Comparison of ENCODE assay signal across 20 mouse cellular contexts in the genomic region with DNA sequence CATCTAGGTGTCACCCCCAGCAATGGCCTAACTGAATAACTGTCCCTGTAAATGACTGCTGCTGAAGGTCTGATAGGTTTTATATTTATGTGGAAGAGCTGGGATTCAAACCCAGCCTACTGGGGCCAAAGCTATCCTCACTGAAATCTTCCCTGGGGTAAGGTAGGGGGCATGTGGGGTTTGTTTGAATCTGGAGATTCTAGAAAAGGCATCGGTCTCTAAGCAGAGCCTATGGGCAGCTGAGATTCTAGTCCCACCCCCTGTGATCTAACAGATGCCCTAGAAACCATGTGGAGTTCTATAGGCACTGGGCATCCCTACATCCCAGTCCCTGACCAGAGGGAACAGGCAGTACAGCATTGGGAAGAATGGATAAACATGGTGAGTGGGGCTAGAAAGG. TPM values are rescaled to one million over a fixed set of nuclear protein-coding genes. Genes with fewer than 3 reads are reported as not detected.
"Had no signal": no experiment of that assay in that cellular context is flagged by ENCODE, and none has a peak within 500 bp of the region (broad histone marks: within the 10 kb centered on the region; RNA-seq: fewer than 3 reads in every experiment).

A gene (plus strand): TSS at position 301 of the 400 bp plus-strand sequence.

- DNase-seq: liver, embryonic 13.5 days; liver, postnatal 0 days; lung, adult 2 months; lung, postnatal 14 days; lung, postnatal 36 days; right cerebral cortex, postnatal 14 days; thymus, adult 18-20 months; thymus, postnatal 14 days; thymus, postnatal 36 days had no signal

- H3K4me2 ChIP-seq: liver, embryonic 13.5 days; liver, embryonic 15.5 days; lung, embryonic 15.5 days; midbrain, embryonic 11.5 days; midbrain, embryonic 13.5 days; midbrain, embryonic 15.5 days; neural tube, embryonic 12.5 days had no signal

- H3K27ac ChIP-seq: liver, embryonic 13.5 days; liver, embryonic 15.5 days; lung, embryonic 15.5 days; macrophage; midbrain, embryonic 13.5 days; midbrain, embryonic 15.5 days; neural tube, embryonic 12.5 days had no signal

- H3K36me3 ChIP-seq: liver, embryonic 13.5 days; liver, embryonic 15.5 days; lung, embryonic 15.5 days; midbrain, embryonic 13.5 days; midbrain, embryonic 15.5 days; neural tube, embryonic 12.5 days had no signal

- H3K4me3 ChIP-seq: liver, embryonic 13.5 days; liver, embryonic 15.5 days; lung, embryonic 15.5 days; megakaryocyte, embryonic 14.5 days; midbrain, embryonic 13.5 days; midbrain, embryonic 15.5 days; neural tube, embryonic 12.5 days had no signal

- ATAC-seq: liver, postnatal 0 days; lung, postnatal 0 days; midbrain, embryonic 13.5 days; midbrain, embryonic 15.5 days had no signal

- H3K4me1 ChIP-seq: neural tube, embryonic 12.5 days had no signal

RNA-seq across cellular contexts. Expression of the gene that starts here (rescaled TPM):
- total RNA-seq: liver, adult 2 months; midbrain, postnatal 0 days had no signal
- polyA plus RNA-seq: liver, adult 2 months; lung, adult 2 months; macrophage; midbrain, embryonic 13.5 days had no signal
